Mouse (Mus musculus) CH12.LX (cell line): ENCODE results near the gene Fam122c. TPM values are rescaled to one million over a fixed set of nuclear protein-coding genes. Genes with fewer than 3 reads are reported as not detected.

Experiments
- DNase-seq: peaks from one replicate; pipeline ENCODE4 v3.0.0-alpha.2; 2013; ENCODE audit errors: extremely low read depth
- H3K27ac ChIP-seq: 2 replicates; pipeline ENCODE4 v1.5.1; 2012; ENCODE audit warnings: low read depth, mild to moderate bottlenecking, control low read depth, moderate library complexity; ENCODE audit not compliant: insufficient read depth
- H3K27me3 ChIP-seq: replicated peaks from 2 replicates; pipeline ENCODE3; 2012; ENCODE audit warnings: inconsistent platforms
- H3K36me3 ChIP-seq, 2 experiments: replicated peaks in 1 of 2; 2 replicates each; pipeline versions ENCODE3 to v1.6.1; 2012; ENCODE audit warnings: inconsistent platforms in 1 of 2, low read length in 1 of 2, mild to moderate bottlenecking in 1 of 2, mixed read lengths in 1 of 2, moderate library complexity in 1 of 2; ENCODE audit not compliant: control insufficient read depth in 1 of 2, insufficient read depth in 1 of 2
- H3K4me1 ChIP-seq, 2 experiments: 2 replicates each; pipeline ENCODE4 v1.6.1; 2012; ENCODE audit warnings: inconsistent platforms in 1 of 2, moderate library complexity in 1 of 2; ENCODE audit not compliant: insufficient read depth in 2 of 2, control insufficient read depth in 1 of 2
- H3K4me2 ChIP-seq: 2 replicates; pipeline ENCODE4 v1.6.1; 2012; ENCODE audit warnings: low read depth, mild to moderate bottlenecking, control low read depth; ENCODE audit not compliant: poor library complexity, insufficient read depth, severe bottlenecking
- H3K4me3 ChIP-seq, 3 experiments: fragments of 150-350 bp in 1 of 3; sonication (generic) in 1 of 3; replicated peaks in 1 of 3; 2 replicates each; pipeline versions ENCODE3 to v1.5.1; 2011 to 2012; ENCODE audit warnings: low read depth in 2 of 3, low read length in 2 of 3, mild to moderate bottlenecking in 2 of 3, moderate library complexity in 2 of 3, control low read depth in 1 of 3, improper control_type of control experiment in 1 of 3, inconsistent platforms in 1 of 3, mixed read lengths in 1 of 3; ENCODE audit not compliant: poor library complexity in 1 of 3
- H3K79me2 ChIP-seq: replicated peaks from 2 replicates; pipeline ENCODE4 v1.6.1; 2012; ENCODE audit warnings: mild to moderate bottlenecking, moderate library complexity; ENCODE audit not compliant: control insufficient read depth, poor library complexity, insufficient read depth, severe bottlenecking; ENCODE audit errors: extremely low read depth
- H3K9ac ChIP-seq: 2 replicates; pipeline ENCODE4 v1.6.1; 2012; ENCODE audit warnings: low read depth, mild to moderate bottlenecking, control low read depth, moderate library complexity; ENCODE audit not compliant: insufficient read depth
- H3K9me3 ChIP-seq: replicated peaks from 2 replicates; pipeline ENCODE3; 2012; ENCODE audit warnings: low read length, inconsistent platforms, mixed read lengths
- CTCF ChIP-seq, 2 experiments: IDR thresholded peaks in 1 of 2; conservative IDR thresholded peaks in 1 of 2; 2 replicates each; pipeline ENCODE4 v1.5.1; 2011 to 2012; ENCODE audit warnings: low read depth in 2 of 2, low read length in 2 of 2, improper control_type of control experiment in 1 of 2, inconsistent platforms in 1 of 2, mild to moderate bottlenecking in 1 of 2, moderate library complexity in 1 of 2
- ELF1 ChIP-seq: IDR thresholded peaks from 2 replicates; pipeline ENCODE4 v1.6.1; 2014; ENCODE audit warnings: low read depth, mild to moderate bottlenecking, inconsistent platforms, low read length, improper control_type of control experiment
- EP300 ChIP-seq: IDR thresholded peaks from 2 replicates; pipeline ENCODE4 v1.6.1; 2011; ENCODE audit warnings: low read length, improper control_type of control experiment
- ETS1 ChIP-seq: conservative IDR thresholded peaks from 2 replicates; pipeline ENCODE4 v1.6.1; 2012; ENCODE audit warnings: low read depth, mild to moderate bottlenecking, inconsistent platforms, low read length, improper control_type of control experiment, moderate library complexity
- GABPA ChIP-seq: IDR thresholded peaks from 2 replicates; pipeline ENCODE4 v1.6.1; 2012; ENCODE audit warnings: low read depth, low read length, improper control_type of control experiment, inconsistent platforms; ENCODE audit not compliant: insufficient replicate concordance
- HCFC1 ChIP-seq: IDR thresholded peaks from 2 replicates; pipeline ENCODE4 v1.6.1; 2012; ENCODE audit warnings: low read depth, mild to moderate bottlenecking, inconsistent platforms, low read length, improper control_type of control experiment
- IRF4 ChIP-seq: IDR thresholded peaks from 2 replicates; pipeline ENCODE4 v1.6.1; 2014; ENCODE audit warnings: low read depth, mild to moderate bottlenecking, inconsistent platforms, low read length, improper control_type of control experiment
- JUN ChIP-seq: IDR thresholded peaks from 2 replicates; pipeline ENCODE4 v1.6.1; 2011; ENCODE audit warnings: low read depth, mild to moderate bottlenecking, low read length, improper control_type of control experiment, moderate library complexity; ENCODE audit not compliant: insufficient read depth
- KAT2A ChIP-seq: IDR thresholded peaks from 2 replicates; pipeline ENCODE4 v1.6.1; 2012; ENCODE audit warnings: low read length, improper control_type of control experiment, inconsistent platforms; ENCODE audit not compliant: insufficient replicate concordance
- MAZ ChIP-seq: IDR thresholded peaks from 2 replicates; pipeline ENCODE4 v1.6.1; 2012; ENCODE audit warnings: low read depth, mild to moderate bottlenecking, inconsistent platforms, low read length, improper control_type of control experiment, moderate library complexity
- MEF2A ChIP-seq: IDR thresholded peaks from 2 replicates; pipeline ENCODE4 v1.6.1; 2014; ENCODE audit warnings: low read depth, mild to moderate bottlenecking, inconsistent platforms, low read length, improper control_type of control experiment, borderline replicate concordance
- MYC ChIP-seq: IDR thresholded peaks from 2 replicates; pipeline ENCODE4 v1.6.1; 2011; ENCODE audit warnings: low read depth, mild to moderate bottlenecking, improper control_type of control experiment, low read length
- NRF1 ChIP-seq: IDR thresholded peaks from 2 replicates; pipeline ENCODE4 v1.6.1; 2014; ENCODE audit warnings: low read depth, mild to moderate bottlenecking, inconsistent platforms, low read length, improper control_type of control experiment, moderate library complexity
- PAX5 ChIP-seq: IDR thresholded peaks from 2 replicates; pipeline ENCODE4 v1.6.1; 2012; ENCODE audit warnings: low read length, inconsistent platforms, mixed read lengths
- POLR2A ChIP-seq: IDR thresholded peaks from 2 replicates; pipeline ENCODE4 v1.6.1; 2011; ENCODE audit warnings: low read depth, mild to moderate bottlenecking, improper control_type of control experiment, low read length
- POLR2AphosphoS2 ChIP-seq: IDR thresholded peaks from 2 replicates; pipeline ENCODE4 v1.6.1; 2011; ENCODE audit warnings: low read depth, low read length, improper control_type of control experiment
- RAD21 ChIP-seq: IDR thresholded peaks from 2 replicates; pipeline ENCODE4 v1.6.1; 2011; ENCODE audit warnings: low read depth, mild to moderate bottlenecking, low read length, improper control_type of control experiment, moderate library complexity
- RCOR1 ChIP-seq: conservative IDR thresholded peaks from 2 replicates; pipeline ENCODE4 v1.6.1; 2012; ENCODE audit warnings: low read depth, mild to moderate bottlenecking, inconsistent platforms, low read length, improper control_type of control experiment
- SMC3 ChIP-seq: IDR thresholded peaks from 2 replicates; pipeline ENCODE4 v1.6.1; 2011; ENCODE audit warnings: low read depth, low read length, improper control_type of control experiment
- TCF12 ChIP-seq: IDR thresholded peaks from 2 replicates; pipeline ENCODE4 v1.6.1; 2014; ENCODE audit warnings: low read depth, mild to moderate bottlenecking, inconsistent platforms, low read length, improper control_type of control experiment
- UBTF ChIP-seq: IDR thresholded peaks from 2 replicates; pipeline ENCODE4 v1.6.1; 2012; ENCODE audit warnings: low read depth, mild to moderate bottlenecking, inconsistent platforms, low read length, improper control_type of control experiment, moderate library complexity
- USF2 ChIP-seq: conservative IDR thresholded peaks from 2 replicates; pipeline ENCODE4 v1.6.1; 2011; ENCODE audit warnings: low read depth, low read length, improper control_type of control experiment
- ZKSCAN1 ChIP-seq: IDR thresholded peaks from 2 replicates; pipeline ENCODE4 v1.6.1; 2012; ENCODE audit warnings: low read depth, inconsistent platforms, low read length, improper control_type of control experiment, borderline replicate concordance
- ZMIZ1 ChIP-seq: IDR thresholded peaks from 2 replicates; pipeline ENCODE4 v1.6.1; 2012; ENCODE audit warnings: low read depth, mild to moderate bottlenecking, inconsistent platforms, low read length, improper control_type of control experiment
- ZNF384 ChIP-seq: IDR thresholded peaks from 2 replicates; pipeline ENCODE4 v1.6.1; 2012; ENCODE audit warnings: low read depth, low read length, improper control_type of control experiment, inconsistent platforms
- dilution Hi-C: fragments of 300-500 bp; cut with MboI; formaldehyde crosslinking; loops from 2 replicates; pipeline ENCODE4 v1.14.3; 2020; ENCODE audit warnings: low sequenced_read_pairs; ENCODE audit not compliant: extremely low pct_unique_long_range_greater_than_20kb, extremely low pct_ligation_motif_present
- in situ Hi-C: fragments of 300-500 bp; cut with MboI; formaldehyde crosslinking; loops from 3 replicates; pipeline ENCODE4 v1.14.3; 2019; ENCODE audit warnings: low sequenced_read_pairs, low pct_ligation_motif_present, low pct_unique_long_range_greater_than_20kb, mixed read lengths
- polyA plus RNA-seq: library from polyadenylated mRNA; unstranded; fragments of >175 nt; gene quantifications from 2 replicates; pipeline ENCODE4 v1.2.1, GENCODE M21; 2012; ENCODE audit warnings: low read depth; ENCODE audit not compliant: insufficient read length
- total RNA-seq, 2 experiments: library from RNA; depleted of rRNA; stranded (reverse); fragments of 300-350 nt in 1 of 2; fragments of >200 nt in 1 of 2; gene quantifications; 2 replicates each; pipeline ENCODE4 v1.2.3; 2012 to 2014

Fam122c gene
- total and polyA plus RNA-seq, 3 experiments, result not detected

DNA sequence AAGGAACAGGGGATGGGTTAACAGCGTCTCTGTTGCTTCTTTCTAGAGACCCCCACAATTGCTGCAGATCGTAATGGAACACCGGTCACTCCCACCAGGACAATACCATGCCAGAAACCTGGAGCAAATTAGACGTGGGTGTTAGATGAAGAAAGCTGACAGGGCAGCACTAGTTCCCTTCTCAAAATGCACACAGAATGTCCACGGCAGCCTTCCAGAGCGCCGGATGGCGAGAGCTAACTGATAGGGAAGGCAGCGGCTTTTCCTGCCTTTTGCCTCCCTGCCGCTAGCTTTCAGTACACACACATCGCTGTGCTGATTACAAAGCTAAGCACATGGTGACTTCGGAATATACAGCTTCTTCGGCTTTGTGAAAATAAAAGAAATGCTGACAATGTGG lies 41.3 kb upstream of the Fam122c start:
- H3K9me3 ChIP-seq, result no peaks in the 10 kb centered on the region
- TF ChIP-seq MAZ, result no peak
- no peak for TF ChIP-seq UBTF
- TF ChIP-seq SMC3, result no peak
- TF ChIP-seq HCFC1, result no peak
- no peak for TF ChIP-seq MYC
- TF ChIP-seq JUN, result no peak
- TF ChIP-seq ZMIZ1, result no peak
- no peak for TF ChIP-seq PAX5
- no peak for TF ChIP-seq POLR2A
- TF ChIP-seq POLR2AphosphoS2, result no peak
- TF ChIP-seq USF2, result no peak
- no peak for TF ChIP-seq ZNF384
- TF ChIP-seq, all 38 proteins: peak for 0
- DNase-seq, result no peak
- Histone ChIP-seq H3K36me3 (no peaks in the 10 kb centered on the region), H3K79me2 (no peaks in the 10 kb centered on the region), H3K27ac (no peak overlapping the region), H3K4me3 (no peak overlapping the region), H3K4me2 (no peak overlapping the region), H3K27me3 (no peaks in the 10 kb centered on the region), H3K9ac (no peak overlapping the region), H3K4me1 (no peaks in the 10 kb centered on the region)
- dilution Hi-C loops (no loop called here), in situ Hi-C loops (no loop called here)

DNA sequence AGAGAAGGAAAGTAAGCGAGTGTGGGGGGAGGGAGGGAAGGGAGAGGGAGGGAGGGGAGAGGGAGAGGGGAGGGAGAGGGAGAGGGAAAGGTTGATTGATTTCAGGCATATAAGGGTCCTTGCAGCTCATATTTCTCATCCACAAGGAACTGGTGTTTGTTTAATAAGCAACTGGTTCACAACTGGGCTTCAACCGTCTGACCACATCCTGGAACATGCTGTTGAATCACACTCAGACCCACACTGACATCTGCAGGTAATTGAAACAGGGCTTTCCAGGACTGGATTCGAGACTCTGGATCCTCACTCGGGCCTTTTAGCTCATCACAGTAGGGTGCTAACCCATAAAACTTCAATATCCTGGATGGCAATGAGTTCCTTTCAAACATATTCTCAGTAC lies 39.5 kb upstream of the Fam122c start:
- no peaks in the 10 kb centered on the region for H3K27me3 ChIP-seq
- no peaks in the 10 kb centered on the region for H3K9me3 ChIP-seq
- peak; percentile 11 for DNase-seq
- in situ Hi-C loops, result no loop called here
- H3K27ac ChIP-seq, result no peak overlapping the region
- dilution Hi-C loops, result no loop called here
- H3K4me3 ChIP-seq, result no peak overlapping the region
- H3K4me2 ChIP-seq, result no peak overlapping the region
- no peaks in the 10 kb centered on the region for H3K36me3 ChIP-seq
- H3K79me2 ChIP-seq, result no peaks in the 10 kb centered on the region
- H3K9ac ChIP-seq, result no peak overlapping the region
- TF ChIP-seq MYC (no peak), SMC3 (peak; percentile 29), RAD21 (peak; percentile 47), CTCF (conservative IDR thresholded peaks at IDR 0.05 in 1 of 2, IDR thresholded peaks at IDR 0.05 in 1 of 2; ENCODE audit: low read depth in 2 of 2, low read length in 2 of 2) (peak in 1 of 2 experiments; percentile 50; a peak in 2 of 4 replicates)
- TF ChIP-seq, all 38 proteins: peak for 3
- H3K4me1 ChIP-seq, result no peaks in the 10 kb centered on the region

DNA sequence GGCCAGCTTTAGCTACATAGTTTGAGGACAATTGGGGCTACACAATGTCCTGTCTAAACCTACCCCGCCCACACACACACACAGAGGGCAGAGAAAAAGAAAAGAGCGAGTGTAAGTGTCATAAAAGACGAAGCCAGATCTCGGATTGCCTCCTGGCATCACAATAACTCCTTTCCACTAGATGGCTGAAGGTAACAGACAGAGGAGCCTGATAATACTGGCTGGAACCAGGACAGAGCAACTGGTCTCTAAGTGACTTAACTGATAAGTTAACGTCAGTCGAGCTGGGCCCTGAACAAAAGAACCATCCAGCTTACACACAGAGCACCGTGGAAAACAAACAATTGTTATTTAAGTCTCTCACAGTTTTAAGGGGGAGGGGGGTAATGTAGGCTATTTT lies 36.8 kb upstream of the Fam122c start:
- Histone ChIP-seq H3K4me1 (no peaks in the 10 kb centered on the region), H3K79me2 (no peaks in the 10 kb centered on the region), H3K9ac (no peak overlapping the region), H3K4me3 (no peak overlapping the region), H3K36me3 (no peaks in the 10 kb centered on the region), H3K9me3 (no peaks in the 10 kb centered on the region), H3K27ac (no peak overlapping the region), H3K4me2 (no peak overlapping the region), H3K27me3 (no peaks in the 10 kb centered on the region)
- TF ChIP-seq KAT2A, result no peak
- TF ChIP-seq ETS1, result no peak
- no peak for TF ChIP-seq RAD21
- no peak for TF ChIP-seq IRF4
- no peak for TF ChIP-seq ZNF384
- TF ChIP-seq ZKSCAN1, result no peak
- no peak for TF ChIP-seq NRF1
- no peak for TF ChIP-seq RCOR1
- TF ChIP-seq ELF1, result no peak
- TF ChIP-seq SMC3, result no peak
- TF ChIP-seq TCF12, result no peak
- TF ChIP-seq EP300, result no peak
- TF ChIP-seq MEF2A, result no peak
- TF ChIP-seq GABPA, result no peak
- DNase-seq, result no peak
- dilution Hi-C loops, result no loop called here
- in situ Hi-C loops, result no loop called here
